In genomic region chr4:135509515-135509914, GRCm38 (mm10) we compare ENCODE assay signal across 25 mouse cellular contexts. TPM values are rescaled to one million over a fixed set of nuclear protein-coding genes. Genes with fewer than 3 reads are reported as not detected.
DNase-seq lines count a peak whose midpoint lies in the region; ATAC-seq and TF ChIP-seq lines count a peak whose summit lies in the region.
"Had no signal": no experiment of that assay in that cellular context is flagged by ENCODE, and none has a peak within 500 bp of the region (broad histone marks: within the 10 kb centered on the region; RNA-seq: fewer than 3 reads in every experiment).

No protein-coding gene starts in this region.

- H3K9ac ChIP-seq in ES-E14 (ENCODE audit: insufficient read depth, low read depth, low read length, poor library complexity, severe bottlenecking) = peak overlapping the region; percentile 25; the same call in 1 of the 2 replicates
- no peak overlapping the region for H3K9ac ChIP-seq in kidney, embryonic 15.5 days
- H3K9ac ChIP-seq: heart, embryonic 13.5 days; limb, embryonic 12.5 days; liver, embryonic 13.5 days; lung, embryonic 14.5 days had no signal

- TF ChIP-seq POLR2A in myocyte (IDR thresholded peaks at IDR 0.05; ENCODE audit: insufficient read length, low read depth) = no peak

- H3K9me3 ChIP-seq in ES-E14 (ENCODE audit: control insufficient read depth, insufficient read depth, low read depth, low read length) = no peaks in the 10 kb centered on the region
- no peaks in the 10 kb centered on the region for H3K9me3 ChIP-seq in kidney, embryonic 15.5 days (replicated peaks)
- H3K9me3 ChIP-seq: embryonic facial prominence, embryonic 12.5 days; heart, embryonic 13.5 days; limb, embryonic 12.5 days; liver, embryonic 13.5 days; midbrain, embryonic 10.5 days had no signal

- 53% methylated on average over 12 of the region's 12 CpGs for WGBS in kidney, embryonic 15.5 days

- ATAC-seq in kidney, embryonic 15.5 days (replicated peaks; ENCODE audit: low FRiP score) = no peak
- ATAC-seq in CD4-positive, CD25-positive, alpha-beta regulatory T cell, adult 4 months = no peak

- peaks cover 14 to 21% of the 10 kb centered on the region in 2 experiments; a peak in 3 of 4 replicates for H3K4me1 ChIP-seq in ES-E14 (ENCODE audit: control insufficient read depth in 2 of 2, insufficient read depth in 2 of 2, low read length in 2 of 2, poor library complexity in 1 of 2)
- H3K4me1 ChIP-seq in kidney, embryonic 15.5 days = peaks cover 15% of the 10 kb centered on the region

- H3K4me3 ChIP-seq in ES-E14 (ENCODE audit: insufficient read depth in 1 of 2, low read depth in 1 of 2, low read length in 2 of 2, poor library complexity in 1 of 2, severe bottlenecking in 1 of 2) (no peak overlapping the region), myocyte (no peak overlapping the region)
- no peak overlapping the region for H3K4me3 ChIP-seq in kidney, embryonic 15.5 days (replicated peaks)
- H3K4me3 ChIP-seq: embryonic facial prominence, embryonic 12.5 days; left cerebral cortex, adult 2 months; liver, embryonic 13.5 days had no signal

- H3K36me3 ChIP-seq in ES-E14 (ENCODE audit: control insufficient read depth, insufficient read depth, low read length, poor library complexity, severe bottlenecking) (no peaks in the 10 kb centered on the region), myocyte (ENCODE audit: control insufficient read depth, insufficient read depth) (no peaks in the 10 kb centered on the region)
- no peaks in the 10 kb centered on the region for H3K36me3 ChIP-seq in kidney, embryonic 15.5 days
- H3K36me3 ChIP-seq: embryonic facial prominence, embryonic 12.5 days; heart, embryonic 13.5 days; limb, embryonic 12.5 days; liver, embryonic 13.5 days; midbrain, embryonic 10.5 days had no signal

- no peaks in the 10 kb centered on the region for H3K79me2 ChIP-seq in myocyte (ENCODE audit: control insufficient read depth, insufficient read depth)

- H3K4me2 ChIP-seq in myocyte (ENCODE audit: low read depth) = peak overlapping the region; percentile 52
- H3K4me2 ChIP-seq in kidney, embryonic 15.5 days = no peak overlapping the region
- H3K4me2 ChIP-seq: liver, embryonic 13.5 days had no signal

- H3K27ac ChIP-seq in ES-E14 (ENCODE audit: insufficient read depth, low read depth, low read length, poor library complexity, severe bottlenecking) = no peak overlapping the region
- H3K27ac ChIP-seq in kidney, embryonic 15.5 days = no peak overlapping the region
- H3K27ac ChIP-seq: embryonic facial prominence, embryonic 12.5 days; heart, embryonic 13.5 days; hindbrain, embryonic 14.5 days; left cerebral cortex, adult 2 months; limb, embryonic 12.5 days; liver, embryonic 13.5 days had no signal

- DNase-seq in ovary, adult 18-20 months (ENCODE audit: low spot score) = peak; percentile 53
- no peak for DNase-seq in ovary, postnatal 36 days (ENCODE audit: low spot score)
- no peak for DNase-seq in ES-E14 (ENCODE audit: low read depth, low spot score)
- DNase-seq in adrenal gland, adult 2 months = peak; percentile 63
- DNase-seq: cerebellum, adult 8-10 months; kidney, adult 8-10 months; kidney, postnatal 4 days; layer of hippocampus, adult 9-11 months; liver, embryonic 13.5 days; lung, embryonic 14.5 days; lung, postnatal 4 days; right cerebral cortex, adult 18-20 months; thymus, adult 2 months had no signal

- in situ Hi-C loops in ES-E14 (cut with MboI; ENCODE audit: low sequenced_read_pairs in 2 of 2, unreplicated experiment in 2 of 2) = no loop called here

- no peak overlapping the region for H3ac ChIP-seq in myocyte (ENCODE audit: control insufficient read depth, insufficient read length)

- H3K27me3 ChIP-seq in myocyte (ENCODE audit: control insufficient read depth, insufficient read depth, insufficient read length) = no peaks in the 10 kb centered on the region
- 0 out of 2 replicates have a peak, but pooled peaks cover 9% of the 10 kb centered on the region for H3K27me3 ChIP-seq in kidney, embryonic 15.5 days
- H3K27me3 ChIP-seq: embryonic facial prominence, embryonic 12.5 days; limb, embryonic 12.5 days had no signal

TF ChIP-seq in ES-E14, 5 proteins besides CTCF, POLR2A, EP300 and RAD21:
- no peak for TF ChIP-seq CHD2 (IDR thresholded peaks at IDR 0.05; ENCODE audit: low read depth, low read length)
- TF ChIP-seq MAFK (IDR thresholded peaks at IDR 0.05; ENCODE audit: insufficient read depth, low read depth, low read length) = no peak

TF ChIP-seq in myocyte, 11 proteins besides CTCF, POLR2A, EP300 and RAD21:
- TF ChIP-seq E2F4 (IDR thresholded peaks at IDR 0.05; ENCODE audit: insufficient read depth) (no peak), TCF12 (IDR thresholded peaks at IDR 0.05; ENCODE audit: insufficient read depth, poor library complexity, severe bottlenecking) (no peak), POLR2AphosphoS2 (IDR thresholded peaks at IDR 0.05; ENCODE audit: insufficient read length, low read depth) (no peak), MYOD1 (IDR thresholded peaks at IDR 0.05; ENCODE audit: control insufficient read depth in 1 of 3, insufficient read length in 2 of 3, low read depth in 2 of 3) (no peak)

RNA-seq across cellular contexts. Expression of gene Nipal3, which starts 14.7 kb away (rescaled TPM):
- total RNA-seq in ES-E14 (2012; rRNA removed) = 15.3 and 35.0 TPM in 2 replicates
- 10 to 100 TPM; 16.0 to 24.6 TPM for total RNA-seq in adrenal gland, adult 2 months (2021)
- polyA plus RNA-seq in adrenal gland, adult 2 months (2012; rRNA removed) = 15.2 and 21.6 TPM in 2 replicates
- 5.1 TPM for polyA plus RNA-seq in myocyte (2012; fragmentation: generic; extraction: Trizol)
- 4.9 and 6.2 TPM in 2 replicates for polyA plus RNA-seq in kidney, embryonic 15.5 days (2015; fragmentation: Nextera tagmentation; extraction: Ambion mirVana)
- polyA plus RNA-seq in CD4-positive, CD25-positive, alpha-beta regulatory T cell, adult 4 months (2017; shearing (Covaris generic)) = 10 to 100 TPM; 11.6 to 15.8 TPM

RNA-seq across cellular contexts. Expression of gene Stpg1, which starts 14.9 kb away (rescaled TPM):
- 0.09 and 0.26 TPM in 2 replicates for total RNA-seq in ES-E14 (2012; rRNA removed)
- total RNA-seq in adrenal gland, adult 2 months (2021) = under 1 TPM; 0.32 to 0.41 TPM
- polyA plus RNA-seq in adrenal gland, adult 2 months (2012; rRNA removed) = 0.35 and 0.65 TPM in 2 replicates
- polyA plus RNA-seq in myocyte (2012; fragmentation: generic; extraction: Trizol) = not detected
- 0.60 and 0.65 TPM in 2 replicates for polyA plus RNA-seq in kidney, embryonic 15.5 days (2015; fragmentation: Nextera tagmentation; extraction: Ambion mirVana)
- polyA plus RNA-seq in CD4-positive, CD25-positive, alpha-beta regulatory T cell, adult 4 months (2017; shearing (Covaris generic)) = not detected
- total RNA-seq: gastrocnemius, adult 8-10 months; granulocyte monocyte progenitor cell, adult 5-6 weeks; heart, postnatal 25 days had no signal
- polyA plus RNA-seq: liver, embryonic 13.5 days had no signal

Comparison
In these comparisons a context has a peak if more than half of its experiments do, and no peak if none do; other contexts are left out.
1. DNase-seq: peak in ovary, adult 18-20 months (single experiment) and adrenal gland, adult 2 months (single experiment); none in ovary, postnatal 36 days (single experiment) and ES-E14 (single experiment).